Mouse (Mus musculus): ENCODE results near the gene Ankfy1. TPM values are rescaled to one million over a fixed set of nuclear protein-coding genes. Genes with fewer than 3 reads are reported as not detected.

Gene Ankfy1
- total RNA-seq, 2 experiments from 2014 or later: 31.3 to 35.9 TPM

Small RNAs within 50 kb of the gene (microRNA-seq; reads per million reads assigned to microRNA genes)
- 0 reads per million in 2 experiments for gene Gm25678

Other genes starting within 250 kb of the Ankfy1 start
- 10 to 100 TPM; 48.3 to 54.0 TPM for gene Mybbp1a, start 248.7 kb upstream of the Ankfy1 start, total RNA-seq (2021)
- gene Spns2, start 200.1 kb upstream of the Ankfy1 start, total RNA-seq (2021): 10 to 100 TPM; 95.8 to 97.0 TPM
- gene Spns3, start 139.5 kb upstream of the Ankfy1 start, total RNA-seq (2021): under 1 TPM; 0.15 to 0.28 TPM
- 10 to 100 TPM; 45.6 to 49.2 TPM for gene Ube2g1, start 82.7 kb upstream of the Ankfy1 start, total RNA-seq (2021)
- gene Cyb5d2, start 106.1 kb downstream of the Ankfy1 start, total RNA-seq (2021): 10 to 100 TPM; 18.6 to 19.8 TPM
- 10 to 100 TPM; 39.6 to 55.0 TPM for gene Zzef1, start 106.2 kb downstream of the Ankfy1 start, total RNA-seq (2021)

All from layer of hippocampus, postnatal 25 days (tissue).